Mouse (Mus musculus) intestine, embryonic 15.5 days (tissue): ENCODE measurements at regions not wholly inside any gene's neighbourhood (a gene's known extent, or its start where the extent isn't known, plus 50 kb on each side); places are given as distances from the start of the nearest gene placed in this dataset.

Experiments
- ATAC-seq: fragments of 200-750 bp; cut with Nextera tagmentation; 2 replicates; pipeline ENCODE4 v1.8.0; 2017; ENCODE audit warnings: moderate TSS enrichment, moderate library complexity
- H3K27ac ChIP-seq: fragments of 300-500 bp; sonication (generic); 2 replicates; pipeline ENCODE4 v1.5.1; 2015; ENCODE audit warnings: mild to moderate bottlenecking, inconsistent platforms
- H3K27me3 ChIP-seq: fragments of 300-500 bp; sonication (generic); replicated peaks from 2 replicates; pipeline ENCODE4 v1.6.1; 2015; ENCODE audit warnings: inconsistent platforms
- H3K36me3 ChIP-seq: fragments of 300-500 bp; sonication (generic); 2 replicates; pipeline ENCODE4 v1.6.1; 2015; ENCODE audit warnings: inconsistent platforms
- H3K4me1 ChIP-seq: fragments of 300-500 bp; sonication (generic); replicated peaks from 2 replicates; pipeline ENCODE4 v1.6.1; 2015; ENCODE audit warnings: inconsistent platforms
- H3K4me2 ChIP-seq: fragments of 300-500 bp; sonication (generic); replicated peaks from 2 replicates; pipeline ENCODE4 v1.6.1; 2015; ENCODE audit warnings: mild to moderate bottlenecking, inconsistent platforms
- H3K4me3 ChIP-seq: fragments of 300-500 bp; sonication (generic); replicated peaks from 2 replicates; pipeline ENCODE4 v1.5.1; 2015; ENCODE audit warnings: inconsistent platforms
- H3K9ac ChIP-seq: fragments of 300-500 bp; sonication (generic); 2 replicates; pipeline ENCODE4 v1.6.1; 2015; ENCODE audit warnings: inconsistent platforms
- H3K9me3 ChIP-seq: fragments of 300-500 bp; sonication (generic); 2 replicates; pipeline ENCODE4 v1.6.1; 2016; ENCODE audit warnings: inconsistent platforms
- WGBS: fragments of 180-500 bp; shearing (Covaris S2); methylation state at CpG from one replicate; pipeline ENCODE4 v1.1.7; 2015; 5-methylcytosine and 5-hydroxymethylcytosine counted together

DNA sequence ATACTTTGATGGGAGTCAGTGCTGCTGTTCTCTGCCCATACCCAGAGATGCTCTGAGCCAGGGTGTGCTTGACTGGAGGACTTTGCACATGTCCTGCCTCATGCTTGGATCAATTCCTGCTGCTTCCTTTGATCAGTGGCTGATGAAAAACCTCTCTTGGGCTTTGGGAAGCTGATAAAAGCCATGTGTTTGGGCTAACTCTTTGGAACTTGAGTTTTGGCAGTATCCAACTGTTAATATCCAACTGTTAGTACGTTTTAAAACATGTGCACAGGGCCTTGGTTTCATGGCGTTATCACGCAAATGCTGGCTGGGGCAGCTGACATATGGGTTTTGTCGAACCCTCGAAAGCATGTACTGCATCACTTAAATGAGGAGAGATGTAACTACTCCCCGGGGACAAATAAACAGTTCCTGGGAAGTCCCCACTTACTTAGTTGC is 193.0 kb upstream of the Itga4 start:
- H3K9me3 ChIP-seq = no peaks in the 10 kb centered on the region
- no peaks in the 10 kb centered on the region for H3K4me1 ChIP-seq
- 43% methylated on average over 6 of the region's 6 CpGs for WGBS
- no peak for ATAC-seq
- H3K27ac ChIP-seq = no peak overlapping the region
- H3K9ac ChIP-seq = no peak overlapping the region
- H3K4me2 ChIP-seq = no peak overlapping the region
- no peaks in the 10 kb centered on the region for H3K27me3 ChIP-seq
- no peaks in the 10 kb centered on the region for H3K36me3 ChIP-seq
- no peak overlapping the region for H3K4me3 ChIP-seq

DNA sequence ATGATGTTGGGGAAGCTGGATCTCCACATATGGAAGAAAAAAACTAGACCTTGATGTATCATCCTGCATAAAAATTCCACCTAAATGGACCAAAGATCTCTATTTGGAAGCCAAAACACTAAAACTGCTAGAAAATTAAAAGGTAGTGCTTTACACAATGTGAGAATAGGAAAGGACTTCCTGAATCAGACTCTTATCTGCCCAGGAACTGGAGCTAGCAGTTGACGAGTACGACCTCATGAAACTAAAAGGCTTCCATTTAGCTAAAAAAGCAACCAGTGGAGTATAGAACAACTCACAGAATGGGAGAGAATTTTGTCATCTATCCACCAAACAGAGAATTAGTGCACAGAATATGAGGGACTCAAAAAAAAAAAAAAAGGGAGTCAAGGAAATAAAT is 191.6 kb upstream of the Itga4 start:
- H3K4me1 ChIP-seq = no peaks in the 10 kb centered on the region
- no peak overlapping the region for H3K4me3 ChIP-seq
- H3K9ac ChIP-seq = no peak overlapping the region
- ATAC-seq = no peak
- no peaks in the 10 kb centered on the region for H3K27me3 ChIP-seq
- H3K4me2 ChIP-seq = no peak overlapping the region
- WGBS = 86% methylated on average over 2 of the region's 2 CpGs
- H3K9me3 ChIP-seq = no peaks in the 10 kb centered on the region
- H3K27ac ChIP-seq = no peak overlapping the region
- H3K36me3 ChIP-seq = no peaks in the 10 kb centered on the region

DNA sequence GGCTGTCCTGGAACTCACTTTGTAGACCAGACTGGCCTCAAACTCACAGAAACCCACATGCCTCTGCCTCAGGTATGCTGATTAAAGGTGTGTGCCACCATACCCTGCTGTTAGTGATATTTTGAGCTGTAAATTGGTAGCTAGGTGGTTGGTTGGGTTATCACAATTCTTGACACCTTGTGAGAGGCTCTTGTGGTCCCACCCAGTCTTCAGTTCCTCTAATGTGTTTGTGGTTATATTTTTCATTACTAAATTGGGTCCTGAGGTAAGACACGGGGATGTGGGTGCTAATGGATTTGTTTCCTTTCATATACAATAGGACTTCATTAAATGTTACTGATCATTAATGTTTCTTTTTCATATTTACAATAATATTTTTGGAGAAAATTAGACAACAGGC is 189.9 kb upstream of the Itga4 start:
- Histone ChIP-seq H3K27ac (no peak overlapping the region), H3K9ac (no peak overlapping the region), H3K4me2 (no peak overlapping the region), H3K27me3 (no peaks in the 10 kb centered on the region), H3K4me1 (no peaks in the 10 kb centered on the region), H3K4me3 (no peak overlapping the region), H3K9me3 (no peaks in the 10 kb centered on the region), H3K36me3 (no peaks in the 10 kb centered on the region)
- ATAC-seq = no peak
- 84% methylated on average over 1 of the region's 1 CpGs for WGBS

DNA sequence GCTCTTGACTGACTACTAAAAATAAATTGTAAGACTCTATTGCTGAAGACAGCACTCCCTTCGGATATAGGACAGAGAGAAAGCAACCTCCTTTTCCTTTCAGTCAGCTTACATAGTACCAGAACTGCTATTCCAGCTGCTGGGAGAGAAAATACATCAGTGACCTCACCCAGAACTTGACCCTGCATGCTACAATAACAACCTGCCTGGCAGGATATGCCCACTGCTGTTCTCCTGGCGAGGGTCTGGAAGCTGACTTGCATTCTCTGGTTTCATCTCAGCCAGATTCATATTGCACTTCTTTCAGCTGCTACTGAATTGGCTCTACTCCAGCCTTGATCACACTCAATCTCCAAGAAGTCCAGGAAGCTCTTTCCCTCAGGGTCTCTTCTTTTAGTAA is 179.1 kb upstream of the Itga4 start:
- WGBS = 50% methylated on average over 2 of the region's 2 CpGs
- H3K9ac ChIP-seq = no peak overlapping the region
- no peak overlapping the region for H3K4me3 ChIP-seq
- no peaks in the 10 kb centered on the region for H3K27me3 ChIP-seq
- H3K27ac ChIP-seq = no peak overlapping the region
- no peaks in the 10 kb centered on the region for H3K36me3 ChIP-seq
- no peak overlapping the region for H3K4me2 ChIP-seq
- no peaks in the 10 kb centered on the region for H3K4me1 ChIP-seq
- H3K9me3 ChIP-seq = no peaks in the 10 kb centered on the region
- no peak for ATAC-seq

DNA sequence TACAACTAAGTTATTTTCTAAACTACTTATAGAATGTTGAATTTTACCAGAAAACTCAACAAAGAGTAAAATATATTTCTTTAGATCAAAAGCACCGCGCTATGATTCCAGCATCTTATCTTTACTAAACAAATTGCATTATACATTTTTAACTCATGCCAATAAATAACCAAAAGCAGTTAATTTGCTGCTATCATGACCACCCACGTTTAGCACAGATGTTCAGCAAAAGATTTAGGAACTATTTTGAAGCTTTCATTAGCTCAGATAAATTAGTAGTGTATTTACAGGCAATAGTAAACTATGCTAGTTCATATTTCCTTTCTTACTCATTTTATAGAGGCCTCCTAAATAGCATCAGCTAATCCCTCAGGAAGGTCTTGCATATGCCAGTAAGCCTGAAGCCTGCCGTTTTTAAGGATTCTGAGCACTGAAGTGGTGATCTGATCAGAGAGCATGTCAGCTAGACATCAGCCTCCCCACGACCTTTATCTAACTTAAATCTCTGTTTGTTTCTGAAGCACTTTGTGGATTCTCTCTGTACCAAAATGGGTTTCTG is 176.3 kb upstream of the Itga4 start:
- H3K9ac ChIP-seq = no peak overlapping the region
- peaks cover 3% of the 10 kb centered on the region; the same call in 1 of the 2 replicates for H3K4me1 ChIP-seq
- no peaks in the 10 kb centered on the region for H3K36me3 ChIP-seq
- no peak overlapping the region for H3K4me3 ChIP-seq
- 45% methylated on average over 5 of the region's 5 CpGs for WGBS
- no peaks in the 10 kb centered on the region for H3K27me3 ChIP-seq
- no peaks in the 10 kb centered on the region for H3K9me3 ChIP-seq
- H3K4me2 ChIP-seq = no peak overlapping the region
- no peak overlapping the region for H3K27ac ChIP-seq
- ATAC-seq = no peak

DNA sequence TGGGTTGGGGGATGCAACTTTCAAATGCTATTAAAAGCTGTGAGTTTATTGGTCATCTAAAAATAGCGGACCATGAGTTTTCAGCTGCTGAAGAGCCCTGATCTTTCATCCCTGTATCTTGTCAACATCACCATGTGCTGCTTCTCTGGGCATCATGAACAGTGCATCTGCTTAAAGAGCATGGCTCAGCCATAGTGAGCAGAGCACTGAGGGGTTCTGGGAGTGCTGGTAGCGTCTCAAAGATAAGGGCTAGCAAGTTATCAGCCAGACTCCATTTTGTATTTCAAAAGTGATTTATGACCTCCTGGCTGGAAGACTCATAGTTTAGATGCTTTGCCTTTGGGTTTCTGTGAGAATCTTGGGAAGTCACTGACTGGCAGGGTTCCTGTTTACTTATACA is 173.5 kb upstream of the Itga4 start:
- Histone ChIP-seq H3K4me3 (no peak overlapping the region), H3K27me3 (no peaks in the 10 kb centered on the region), H3K36me3 (no peaks in the 10 kb centered on the region), H3K9me3 (no peaks in the 10 kb centered on the region), H3K9ac (no peak overlapping the region), H3K4me1 (peaks cover 3% of the 10 kb centered on the region; the same call in 1 of the 2 replicates), H3K27ac (no peak overlapping the region), H3K4me2 (no peak overlapping the region)
- ATAC-seq = peak; percentile 61
- 54% methylated on average over 2 of the region's 2 CpGs for WGBS

DNA sequence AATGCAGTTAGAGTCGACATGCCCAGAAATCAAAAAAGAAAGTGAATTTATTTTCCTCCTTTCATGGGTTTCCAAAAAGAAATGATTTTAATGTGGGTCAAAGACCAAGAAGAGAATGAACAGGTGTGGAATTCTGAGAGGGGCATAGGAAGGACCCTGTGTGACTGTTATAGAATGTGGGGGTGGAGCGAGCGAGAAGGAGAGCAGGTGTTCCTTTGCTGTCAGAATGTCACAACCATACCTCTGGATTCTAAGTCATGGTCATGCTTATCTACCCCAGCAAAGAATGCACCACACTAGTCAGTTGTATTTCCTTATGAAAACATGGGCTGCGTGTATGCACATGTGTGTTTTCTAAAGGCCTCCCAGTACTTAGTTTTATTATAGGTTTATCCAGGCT is 168.9 kb upstream of the Itga4 start:
- Histone ChIP-seq H3K27ac (no peak overlapping the region), H3K4me2 (no peak overlapping the region), H3K4me3 (no peak overlapping the region), H3K36me3 (no peaks in the 10 kb centered on the region), H3K4me1 (peaks cover 4% of the 10 kb centered on the region; the same call in 1 of the 2 replicates), H3K27me3 (no peaks in the 10 kb centered on the region), H3K9ac (no peak overlapping the region), H3K9me3 (no peaks in the 10 kb centered on the region)
- no peak for ATAC-seq
- WGBS = 94% methylated on average over 4 of the region's 4 CpGs

DNA sequence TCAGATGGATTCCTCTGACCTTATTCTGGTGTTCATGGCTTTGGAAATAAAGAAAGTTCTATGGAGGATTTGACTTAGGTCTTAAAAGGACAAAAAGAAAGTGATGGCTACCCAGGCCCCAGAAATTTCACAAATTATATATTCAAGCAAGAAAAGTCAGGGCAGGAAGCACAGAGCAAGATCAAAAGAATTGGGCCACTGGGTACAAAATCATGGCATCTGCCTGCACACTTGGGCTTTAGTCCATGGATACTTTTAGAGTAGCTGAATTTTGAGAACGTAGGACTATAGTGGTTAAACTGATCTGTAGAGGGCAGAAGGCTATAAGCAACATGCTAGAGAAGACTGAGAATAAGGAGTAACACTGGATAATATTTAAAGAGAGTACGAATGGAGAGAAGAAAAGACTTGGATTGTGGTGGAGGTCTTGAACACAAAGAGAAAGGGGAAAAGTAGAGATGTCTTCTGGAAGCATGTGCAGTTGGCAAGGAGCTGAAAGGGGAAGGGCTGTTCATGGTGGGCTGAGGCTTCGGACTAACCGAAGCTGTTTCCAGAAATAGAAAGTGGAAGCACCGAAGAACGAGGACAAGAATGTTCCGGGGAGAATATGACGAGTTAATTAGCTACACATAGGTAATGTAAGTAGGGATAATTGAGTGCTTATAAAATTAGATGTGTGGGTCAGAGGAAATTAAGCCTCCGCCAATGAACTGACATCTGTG is 168.2 kb upstream of the Itga4 start:
- no peak overlapping the region for H3K27ac ChIP-seq
- no peaks in the 10 kb centered on the region for H3K27me3 ChIP-seq
- ATAC-seq = no peak
- H3K36me3 ChIP-seq = no peaks in the 10 kb centered on the region
- no peak overlapping the region for H3K4me2 ChIP-seq
- 70% methylated on average over 9 of the region's 9 CpGs for WGBS
- H3K4me3 ChIP-seq = no peak overlapping the region
- H3K4me1 ChIP-seq = 0 out of 2 replicates have a peak, but pooled peaks cover 2% of the 10 kb centered on the region
- no peak overlapping the region for H3K9ac ChIP-seq
- no peaks in the 10 kb centered on the region for H3K9me3 ChIP-seq

DNA sequence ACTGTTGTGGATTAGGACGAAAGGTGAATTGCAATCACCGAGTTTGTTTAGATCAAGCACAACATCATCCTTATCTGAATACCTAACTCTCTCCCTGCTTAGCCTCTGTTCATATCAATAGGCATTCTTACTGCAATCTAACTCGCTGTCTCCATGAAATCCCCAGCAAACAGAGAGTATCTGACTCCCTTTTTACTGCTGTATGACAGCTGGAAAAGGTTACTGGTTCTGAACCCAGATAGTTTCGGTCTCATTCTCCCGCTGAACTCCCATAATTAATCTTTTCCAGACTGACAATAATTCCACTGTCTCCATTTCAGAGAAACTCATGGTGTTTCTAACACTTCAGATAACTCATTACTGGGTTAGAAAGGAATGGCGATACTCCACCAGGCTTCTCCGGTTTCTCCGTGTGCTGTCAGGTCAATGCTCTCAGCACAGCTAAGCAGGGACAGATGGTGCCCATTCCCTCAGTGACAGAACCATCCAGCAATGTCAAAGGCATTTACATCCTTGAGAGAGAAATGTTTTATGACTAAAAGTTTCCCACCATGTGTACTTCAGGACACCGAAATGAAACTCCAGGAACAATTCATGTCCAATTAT is 167.5 kb upstream of the Itga4 start:
- 60% methylated on average over 9 of the region's 9 CpGs for WGBS
- Histone ChIP-seq H3K9ac (no peak overlapping the region), H3K36me3 (no peaks in the 10 kb centered on the region), H3K9me3 (no peaks in the 10 kb centered on the region), H3K27ac (no peak overlapping the region), H3K4me1 (0 out of 2 replicates have a peak, but pooled peaks cover 2% of the 10 kb centered on the region), H3K27me3 (no peaks in the 10 kb centered on the region), H3K4me3 (no peak overlapping the region), H3K4me2 (no peak overlapping the region)
- ATAC-seq = no peak

DNA sequence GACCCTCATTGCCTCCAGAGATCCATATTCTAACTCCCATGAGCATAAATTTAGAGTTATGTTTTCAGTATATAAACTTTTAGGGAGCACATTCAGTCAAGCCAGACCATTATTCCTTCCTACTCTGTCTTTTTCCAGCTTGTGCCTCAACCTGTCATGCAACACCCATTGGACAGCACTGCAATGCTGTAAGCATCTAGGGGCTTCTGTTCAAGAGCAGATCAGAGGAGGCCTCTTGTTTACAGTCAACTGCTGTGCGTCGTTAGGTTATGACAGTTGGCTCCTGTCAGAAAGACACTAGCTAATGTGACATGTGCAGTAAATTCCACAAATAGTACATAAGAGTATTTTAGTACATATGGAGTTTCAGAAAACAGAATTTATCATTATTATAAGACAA is 165.0 kb upstream of the Itga4 start:
- Histone ChIP-seq H3K4me2 (no peak overlapping the region), H3K27me3 (no peaks in the 10 kb centered on the region), H3K9me3 (no peaks in the 10 kb centered on the region), H3K27ac (no peak overlapping the region), H3K4me1 (0 out of 2 replicates have a peak, but pooled peaks cover 2% of the 10 kb centered on the region), H3K4me3 (no peak overlapping the region), H3K9ac (no peak overlapping the region), H3K36me3 (no peaks in the 10 kb centered on the region)
- no peak for ATAC-seq
- WGBS = 78% methylated on average over 2 of the region's 2 CpGs

DNA sequence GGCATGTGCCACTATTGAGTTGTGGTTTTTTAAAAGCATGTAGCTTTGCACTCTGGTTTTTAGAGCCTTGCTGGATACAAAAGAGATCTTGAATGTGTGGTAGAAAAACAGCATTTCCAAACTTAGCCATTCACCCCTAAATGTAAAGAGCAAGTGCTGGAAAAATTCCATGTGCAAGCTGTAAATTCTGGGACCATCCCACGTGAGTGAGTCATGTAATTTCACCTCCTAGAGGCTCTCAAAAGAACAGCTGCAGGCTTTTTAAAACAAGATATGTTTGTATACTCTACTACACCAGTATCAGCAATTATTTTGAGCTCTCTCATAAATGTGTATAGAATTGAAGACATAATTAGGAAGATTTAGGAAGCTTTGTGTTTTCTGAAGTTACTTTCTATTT is 160.9 kb upstream of the Itga4 start:
- WGBS = 19% methylated on average over 1 of the region's 1 CpGs
- H3K9ac ChIP-seq = no peak overlapping the region
- H3K4me2 ChIP-seq = no peak overlapping the region
- ATAC-seq = no peak
- H3K4me1 ChIP-seq = no peaks in the 10 kb centered on the region
- H3K4me3 ChIP-seq = no peak overlapping the region
- no peaks in the 10 kb centered on the region for H3K27me3 ChIP-seq
- no peak overlapping the region for H3K27ac ChIP-seq
- H3K36me3 ChIP-seq = no peaks in the 10 kb centered on the region
- H3K9me3 ChIP-seq = no peaks in the 10 kb centered on the region

DNA sequence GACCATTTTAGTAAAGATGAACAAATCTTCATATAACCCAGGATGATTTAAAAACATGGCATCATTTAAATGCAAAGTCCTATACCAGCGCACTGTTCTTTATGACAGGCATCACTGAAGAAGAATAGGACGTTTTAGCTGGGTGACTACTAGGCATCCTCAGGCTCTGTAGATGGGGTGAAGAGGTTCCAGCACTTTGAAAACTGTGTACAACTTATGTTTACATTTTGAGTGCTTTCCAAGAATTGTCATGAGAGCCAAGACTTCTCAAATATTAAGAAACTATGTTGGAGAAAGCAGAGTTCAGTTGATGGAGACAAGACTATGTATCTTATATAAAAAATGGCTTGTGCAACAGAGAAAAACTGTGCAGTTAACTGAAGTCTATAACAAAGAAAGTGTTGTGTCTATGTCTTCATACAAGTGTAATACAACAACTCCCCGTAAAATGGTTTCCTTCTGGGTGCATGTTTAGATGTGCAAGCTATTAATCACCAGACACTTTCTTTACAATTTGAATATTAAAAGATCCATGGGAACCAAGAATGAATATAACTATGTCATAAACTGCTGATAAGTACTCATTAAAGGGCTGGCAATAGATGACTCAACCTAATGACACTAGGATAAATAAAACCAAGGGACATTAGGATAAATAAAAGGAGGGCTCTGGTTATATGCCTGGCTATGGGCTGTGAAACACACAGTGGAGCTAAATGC is 158.5 kb upstream of the Itga4 start:
- Histone ChIP-seq H3K4me2 (no peak overlapping the region), H3K4me3 (no peak overlapping the region), H3K9me3 (no peaks in the 10 kb centered on the region), H3K36me3 (no peaks in the 10 kb centered on the region), H3K9ac (no peak overlapping the region), H3K27me3 (no peaks in the 10 kb centered on the region), H3K27ac (no peak overlapping the region), H3K4me1 (no peaks in the 10 kb centered on the region)
- ATAC-seq = no peak
- 62% methylated on average over 3 of the region's 3 CpGs for WGBS
